Mouse (Mus musculus) testis, postnatal 10 days (tissue): ENCODE measurements around the gene Pdcl2.

Experiments
- DNase-seq: peaks from one replicate; pipeline ENCODE4 v3.0.0; 2021; ENCODE audit warnings: low spot score

Gene Pdcl2

DNA sequence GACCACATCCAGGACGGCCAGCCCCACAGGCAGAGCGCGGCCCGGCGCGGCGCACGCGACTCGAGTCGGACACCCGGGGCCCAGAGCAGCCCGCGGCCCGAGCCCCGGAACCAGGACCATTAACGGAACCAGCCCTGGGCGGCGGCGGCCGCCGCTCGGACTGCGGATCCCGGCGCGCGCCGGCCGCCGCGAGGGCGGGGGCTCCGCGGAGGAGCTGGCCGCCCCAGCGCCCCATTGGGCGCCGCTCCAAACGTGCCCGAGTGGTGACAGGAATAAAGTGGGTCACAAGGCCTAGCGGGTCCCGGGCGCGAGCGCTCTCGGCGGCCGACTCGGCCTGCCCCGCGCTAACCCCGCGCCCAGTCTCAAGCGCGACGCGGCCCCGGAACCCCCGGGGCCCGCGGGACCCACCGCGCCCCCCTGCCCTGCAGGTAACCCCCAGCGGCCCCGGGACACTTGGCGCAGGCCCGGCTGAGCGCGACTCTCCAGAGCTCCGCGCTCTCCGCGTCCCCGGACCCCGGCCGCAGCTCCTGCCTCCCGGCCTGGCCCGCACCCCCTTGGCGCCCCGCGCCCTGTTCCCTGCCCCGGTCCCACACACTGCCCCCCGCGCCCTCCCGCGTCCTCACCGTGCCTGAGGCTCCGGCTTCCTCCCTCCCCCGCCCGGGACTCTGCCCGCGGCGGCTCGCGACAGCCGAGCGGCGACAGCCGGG, 27.1 kb downstream of the Pdcl2 start:
- peak; percentile 85 for DNase-seq

DNA sequence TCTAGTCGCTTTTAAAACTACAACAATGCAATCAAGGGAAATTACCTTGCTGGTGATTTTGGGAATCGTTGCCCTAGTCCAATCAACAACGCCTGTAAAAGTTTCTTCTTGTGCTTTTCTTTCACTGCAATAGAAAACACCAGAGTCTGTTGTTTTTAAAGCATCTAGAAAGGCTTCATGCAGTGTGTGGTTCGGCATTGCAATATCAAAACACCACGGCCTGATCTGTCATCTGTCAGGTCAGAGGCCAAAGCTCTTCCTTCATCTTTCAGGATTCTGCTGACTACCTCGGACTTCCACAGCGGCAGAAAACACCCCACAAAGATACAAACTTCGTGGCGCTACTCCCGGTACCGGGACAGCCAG, 27.6 kb downstream of the Pdcl2 start:
- DNase-seq, result no peak

DNA sequence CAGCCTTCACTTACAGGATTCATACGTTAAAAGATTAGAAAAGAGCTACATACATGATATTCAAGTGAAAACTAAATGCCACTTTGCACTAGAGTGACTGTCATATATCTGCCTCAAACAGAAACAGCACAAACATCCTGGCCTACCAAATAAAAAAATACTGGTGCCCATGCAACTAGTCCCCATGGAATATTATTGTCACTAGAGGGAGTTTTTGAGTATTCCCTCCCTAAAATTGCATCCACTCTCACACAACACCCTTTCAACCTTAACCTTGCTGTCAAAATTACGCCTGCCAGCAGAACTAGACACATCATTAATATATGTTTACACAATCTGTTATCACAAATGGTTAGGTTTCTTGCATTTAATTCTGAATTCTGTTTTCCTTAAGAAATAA, 28.9 kb downstream of the Pdcl2 start:
- DNase-seq, result no peak

DNA sequence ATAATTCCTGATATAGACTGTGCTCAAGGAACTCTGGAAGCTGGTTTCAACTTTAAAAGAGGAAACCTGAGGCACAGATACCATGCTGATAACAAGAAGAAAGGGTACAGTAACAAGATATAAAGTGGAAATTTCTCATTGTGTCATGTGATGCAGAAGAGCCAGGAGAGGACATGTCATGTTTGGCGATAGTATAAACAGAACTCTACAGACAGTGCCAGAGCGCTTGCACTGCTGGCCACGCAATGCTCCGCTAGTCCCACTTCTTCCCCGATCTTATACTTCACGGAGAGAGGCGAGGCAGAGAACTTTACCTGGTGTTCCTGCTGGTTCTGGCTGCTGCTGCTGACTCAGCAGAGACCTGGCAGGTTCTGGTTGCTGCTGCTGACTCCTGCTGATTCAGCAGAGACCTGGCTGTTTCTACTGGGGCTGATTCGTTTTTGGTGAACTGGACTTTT, 41.7 kb downstream of the Pdcl2 start:
- DNase-seq, result no peak

DNA sequence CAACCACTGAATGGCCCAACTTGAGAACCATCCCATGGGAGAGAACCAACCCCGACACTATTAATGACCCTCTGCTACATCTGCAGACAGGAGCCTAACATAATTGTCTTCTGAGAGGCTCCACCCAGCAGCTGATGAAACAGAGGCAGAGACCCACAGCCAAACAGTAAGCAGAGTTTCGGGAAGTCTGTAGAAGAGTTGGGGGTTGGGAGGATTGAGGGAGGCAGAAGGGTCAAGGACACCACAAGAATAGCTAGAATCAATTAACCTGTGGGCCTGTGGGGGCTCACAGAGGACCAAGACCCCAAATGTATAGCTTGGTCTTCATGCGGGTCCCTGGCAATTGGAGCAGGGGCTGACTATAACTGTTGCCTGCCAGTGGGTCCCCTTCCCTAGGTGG, 42.7 kb downstream of the Pdcl2 start:
- DNase-seq, result no peak

DNA sequence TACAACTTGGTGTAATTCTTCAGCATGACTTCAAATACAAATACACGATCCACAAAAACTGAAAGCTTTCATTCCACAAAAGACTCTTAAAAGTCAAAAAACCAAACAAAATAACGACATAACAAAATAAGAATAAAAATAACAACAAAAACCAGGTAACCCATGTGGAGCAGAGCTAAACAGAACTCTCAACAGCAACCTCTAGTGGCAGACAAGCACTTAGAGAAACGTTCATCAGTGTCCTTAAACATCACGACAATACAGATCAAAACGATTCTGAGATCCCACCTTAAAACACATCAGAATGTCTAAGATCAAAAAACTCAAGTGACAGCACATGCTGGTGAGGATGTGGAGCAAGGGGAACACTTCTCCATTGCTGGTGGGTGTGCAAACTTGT, 43.9 kb downstream of the Pdcl2 start:
- no peak for DNase-seq

DNA sequence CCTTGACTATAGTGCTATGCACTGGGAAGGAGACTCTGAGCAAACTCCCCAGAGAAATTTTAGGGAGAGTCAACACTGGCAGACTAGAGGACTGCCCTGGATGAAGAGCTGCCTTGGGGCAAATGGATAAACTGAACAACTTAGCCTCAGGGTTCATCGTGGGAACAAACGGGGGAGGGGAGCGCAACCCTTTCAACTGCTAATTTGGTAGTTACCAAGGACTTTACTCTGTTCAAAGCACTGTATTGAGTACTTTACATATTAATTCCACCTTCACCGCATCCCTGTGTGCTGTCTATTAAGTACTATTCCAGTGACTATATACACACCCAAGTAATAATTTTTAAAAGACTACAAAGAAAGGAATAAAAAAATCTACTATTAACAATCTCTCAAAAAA, 45.3 kb downstream of the Pdcl2 start:
- no peak for DNase-seq

DNA sequence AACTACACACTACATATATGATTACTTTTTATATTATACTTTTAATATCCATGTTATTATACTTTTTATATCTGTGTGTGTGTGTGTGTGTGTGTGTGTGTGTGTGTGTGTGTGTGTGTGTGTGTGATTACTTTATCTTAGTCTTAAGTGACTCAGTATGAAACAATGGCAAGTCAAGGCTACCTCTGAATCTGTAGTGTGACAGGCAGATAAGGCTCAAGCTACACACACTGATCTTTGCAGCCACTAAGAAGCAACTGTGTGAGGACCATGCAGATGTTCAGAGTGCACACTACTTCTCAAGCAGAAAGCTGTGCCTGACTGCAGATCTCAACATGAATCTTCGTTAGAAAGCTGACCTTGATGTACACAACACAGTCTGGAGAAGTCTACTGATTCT, 47.1 kb downstream of the Pdcl2 start:
- no peak for DNase-seq

DNA sequence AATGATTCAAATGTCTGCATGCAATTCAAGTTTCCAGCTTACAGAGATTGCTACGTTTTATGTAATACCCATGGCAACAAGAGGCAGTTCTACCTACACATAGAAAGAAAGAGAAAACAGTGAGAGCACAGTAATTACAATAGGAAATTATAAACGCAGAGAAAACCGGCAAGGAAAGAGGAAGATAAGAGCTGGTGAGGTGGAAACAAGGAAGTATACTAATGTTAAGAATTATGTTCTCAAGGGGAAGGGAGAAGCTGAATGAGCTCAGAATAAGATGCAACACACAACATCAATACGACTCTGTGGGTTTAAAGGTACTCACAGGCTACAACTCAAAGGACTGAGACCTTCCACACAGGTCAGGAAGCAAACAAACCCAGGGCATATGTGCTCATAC, 56.0 kb downstream of the Pdcl2 start:
- DNase-seq, result no peak
